Mouse (Mus musculus): ENCODE data around the gene Vmn1r184.
"Not testable (repeated sequence)": the region's sequence is repeated elsewhere in the genome, so short reads cannot be mapped to it uniquely, and the experiment has no call there.

The Vmn1r184 gene

DNA sequence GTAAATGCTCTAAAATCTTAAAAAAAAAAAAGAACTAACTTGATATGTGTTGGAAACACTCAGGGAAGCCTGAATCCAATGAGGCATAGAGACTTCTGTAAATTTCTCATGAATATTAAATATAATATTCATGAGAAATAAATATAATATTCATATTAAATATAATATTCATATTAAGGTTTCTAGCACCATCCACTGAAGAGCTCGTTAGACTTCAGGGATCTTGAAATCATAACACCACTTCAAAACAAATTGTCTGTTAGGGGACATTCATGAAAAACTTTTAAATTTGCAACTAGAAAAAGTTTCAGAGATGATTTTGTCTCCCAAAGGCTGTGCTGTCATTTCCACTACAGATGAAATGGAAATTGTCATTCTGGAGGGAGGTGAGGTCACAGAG, at the start of gene Vmn1r184:
Gene Vmn1r184 (plus strand): TSS at position 301 of the 400 bp plus-strand sequence.
- not testable (repeated sequence) for DNase-seq (ENCODE audit: low read depth)

- not testable (repeated sequence) for DNase-seq (ENCODE audit: low read depth)
Observed at GRCm38 (mm10) chr7:26303429-26304166, 43.5 kb downstream of the Vmn1r184 start.

GRCm38 (mm10) chr7:26306926-26307325, 46.8 kb downstream of the Vmn1r184 start, which contains the start of gene Cyp2a4:
TSS of gene Cyp2a4 (plus strand) at chr7:26307169.
- not testable (repeated sequence) for DNase-seq (ENCODE audit: low read depth)

GRCm38 (mm10) chr7:26311786-26312185, 51.7 kb downstream of the Vmn1r184 start:
- not testable (repeated sequence) for DNase-seq (ENCODE audit: low read depth)

- not testable (repeated sequence) for DNase-seq (ENCODE audit: low read depth)
Observed at GRCm38 (mm10) chr7:26315194-26315593, 55.1 kb downstream of the Vmn1r184 start.

DNA sequence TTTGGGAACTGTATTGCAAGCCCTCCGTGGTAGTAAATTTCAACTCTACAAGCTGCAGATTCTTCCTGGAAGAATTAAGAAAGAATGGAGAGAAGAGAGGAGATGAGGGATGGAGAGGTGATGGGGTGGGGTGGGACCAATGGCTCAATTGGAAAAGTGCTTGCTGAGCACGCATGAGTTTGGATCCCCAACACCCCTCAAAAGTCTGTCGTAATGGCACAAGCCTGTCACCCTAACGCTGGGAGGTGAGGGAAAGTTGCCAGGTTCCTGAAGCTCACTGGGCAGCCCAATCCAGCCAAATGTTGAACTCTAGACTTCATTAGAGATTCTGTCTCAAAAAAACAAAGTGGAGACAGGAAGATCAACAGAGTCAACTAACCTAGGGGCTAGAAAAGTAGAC, 55.7 kb downstream of the Vmn1r184 start:
- not testable (repeated sequence) for DNase-seq (ENCODE audit: low read depth)

Measured in naive thymus-derived CD4-positive, alpha-beta T cell, adult 2 months (primary cell).